Mouse (Mus musculus) neural tube, embryonic 12.5 days (tissue): ENCODE measurements around the gene Gpr19. TPM values are rescaled to one million over a fixed set of nuclear protein-coding genes. Genes with fewer than 3 reads are reported as not detected.

ENCODE experiments used
- ATAC-seq: fragments of 200-750 bp; cut with Nextera tagmentation; 2 replicates; pipeline ENCODE4 v1.8.0; 2017; ENCODE audit warnings: low read depth, mild to moderate bottlenecking, moderate TSS enrichment, moderate library complexity; ENCODE audit not compliant: low FRiP score
- H3K27ac ChIP-seq: fragments of 300-500 bp; sonication (generic); 2 replicates; pipeline ENCODE4 v1.5.1; 2016
- H3K27me3 ChIP-seq: fragments of 300-500 bp; sonication (generic); replicated peaks from 2 replicates; pipeline ENCODE4 v1.6.1; 2016; ENCODE audit warnings: mild to moderate bottlenecking
- H3K36me3 ChIP-seq: fragments of 300-500 bp; sonication (generic); 2 replicates; pipeline ENCODE4 v1.6.1; 2016; ENCODE audit warnings: mild to moderate bottlenecking
- H3K4me1 ChIP-seq: fragments of 300-500 bp; sonication (generic); 2 replicates; pipeline ENCODE4 v1.6.1; 2016
- H3K4me2 ChIP-seq: fragments of 300-500 bp; sonication (generic); replicated peaks from 2 replicates; pipeline ENCODE4 v1.6.1; 2016; ENCODE audit warnings: mild to moderate bottlenecking
- H3K4me3 ChIP-seq: fragments of 300-500 bp; sonication (generic); 2 replicates; pipeline ENCODE4 v1.5.1; 2016
- H3K9ac ChIP-seq: fragments of 300-500 bp; sonication (generic); 2 replicates; pipeline ENCODE4 v1.6.1; 2016; ENCODE audit warnings: mild to moderate bottlenecking
- H3K9me3 ChIP-seq: fragments of 300-500 bp; sonication (generic); 2 replicates; pipeline ENCODE4 v1.6.1; 2016; ENCODE audit warnings: mild to moderate bottlenecking
- WGBS: fragments of 180-500 bp; shearing (Covaris S2); methylation state at CpG from one replicate; pipeline ENCODE4 v1.1.7; 2016; 5-methylcytosine and 5-hydroxymethylcytosine counted together
- polyA plus RNA-seq: library from polyadenylated mRNA; unstranded; fragments of >200 nt; fragmentation: Nextera tagmentation; extraction: Ambion mirVana; gene quantifications from 2 replicates; pipeline ENCODE4 v1.2.1, GENCODE M21; 2016

Gpr19 gene
- polyA plus RNA-seq, 1 experiment from 2014 or later, result 35.7 TPM

GRCm38 (mm10) chr6:134877276-134877675, 21.1 kb downstream of the Gpr19 start:
- peaks cover 26% of the 10 kb centered on the region for H3K36me3 ChIP-seq
- no peak overlapping the region for H3K4me3 ChIP-seq
- no peak overlapping the region for H3K4me2 ChIP-seq
- H3K4me1 ChIP-seq, result peaks cover 10% of the 10 kb centered on the region
- H3K9me3 ChIP-seq, result no peaks in the 10 kb centered on the region
- no peak for ATAC-seq
- no peak overlapping the region for H3K9ac ChIP-seq
- no peaks in the 10 kb centered on the region for H3K27me3 ChIP-seq
- no peak overlapping the region for H3K27ac ChIP-seq
- WGBS, result 90% methylated on average over 4 of the region's 4 CpGs

GRCm38 (mm10) chr6:134876795-134877194, 21.6 kb downstream of the Gpr19 start:
- Histone ChIP-seq H3K4me1 (peaks cover 10% of the 10 kb centered on the region), H3K36me3 (peaks cover 23% of the 10 kb centered on the region), H3K27me3 (no peaks in the 10 kb centered on the region), H3K9ac (no peak overlapping the region), H3K4me2 (no peak overlapping the region), H3K9me3 (no peaks in the 10 kb centered on the region), H3K27ac (no peak overlapping the region), H3K4me3 (no peak overlapping the region)
- no peak for ATAC-seq
- 81% methylated on average over 6 of the region's 6 CpGs for WGBS

- no peak for ATAC-seq
- 80% methylated on average over 2 of the region's 2 CpGs for WGBS
- Histone ChIP-seq H3K27ac (no peak overlapping the region), H3K4me3 (no peak overlapping the region), H3K36me3 (peaks cover 52% of the 10 kb centered on the region), H3K4me1 (no peaks in the 10 kb centered on the region), H3K27me3 (no peaks in the 10 kb centered on the region), H3K4me2 (no peak overlapping the region), H3K9me3 (no peaks in the 10 kb centered on the region), H3K9ac (no peak overlapping the region)
Observed at GRCm38 (mm10) chr6:134873018-134873417, 25.4 kb downstream of the Gpr19 start.

- H3K36me3 ChIP-seq, result peaks cover 59% of the 10 kb centered on the region
Observed at GRCm38 (mm10) chr6:134872236-134872635, 26.1 kb downstream of the Gpr19 start.

GRCm38 (mm10) chr6:134870887-134871286, 27.5 kb downstream of the Gpr19 start:
- Histone ChIP-seq H3K9me3 (no peaks in the 10 kb centered on the region), H3K4me1 (no peaks in the 10 kb centered on the region), H3K4me2 (no peak overlapping the region), H3K27ac (no peak overlapping the region), H3K9ac (no peak overlapping the region), H3K36me3 (peaks cover 60% of the 10 kb centered on the region), H3K4me3 (no peak overlapping the region), H3K27me3 (no peaks in the 10 kb centered on the region)
- no peak for ATAC-seq
- WGBS, result 94% methylated on average over 4 of the region's 4 CpGs

More at GRCm38 (mm10) chr6:134872236-134872635, 26.1 kb downstream of the Gpr19 start:
- ATAC-seq, result no peak
- H3K4me2 ChIP-seq, result no peak overlapping the region
- H3K4me3 ChIP-seq, result no peak overlapping the region
- H3K9ac ChIP-seq, result no peak overlapping the region
- H3K27me3 ChIP-seq, result no peaks in the 10 kb centered on the region
- no peak overlapping the region for H3K27ac ChIP-seq
- H3K9me3 ChIP-seq, result no peaks in the 10 kb centered on the region
- H3K4me1 ChIP-seq, result no peaks in the 10 kb centered on the region
- 90% methylated on average over 2 of the region's 2 CpGs for WGBS

- 91% methylated on average over 12 of the region's 12 CpGs for WGBS
- peaks cover 61% of the 10 kb centered on the region for H3K36me3 ChIP-seq
- H3K9me3 ChIP-seq, result no peaks in the 10 kb centered on the region
- no peak for ATAC-seq
- no peak overlapping the region for H3K9ac ChIP-seq
- no peak overlapping the region for H3K4me2 ChIP-seq
- no peak overlapping the region for H3K27ac ChIP-seq
- H3K4me1 ChIP-seq, result no peaks in the 10 kb centered on the region
- no peak overlapping the region for H3K4me3 ChIP-seq
- no peaks in the 10 kb centered on the region for H3K27me3 ChIP-seq
Observed at GRCm38 (mm10) chr6:134870209-134870742, 28.1 kb downstream of the Gpr19 start.

GRCm38 (mm10) chr6:134867325-134867724, 31.1 kb downstream of the Gpr19 start:
- ATAC-seq, result no peak
- Histone ChIP-seq H3K27me3 (no peaks in the 10 kb centered on the region), H3K9me3 (no peaks in the 10 kb centered on the region), H3K27ac (no peak overlapping the region), H3K4me2 (no peak overlapping the region), H3K36me3 (peaks cover 52% of the 10 kb centered on the region), H3K9ac (no peak overlapping the region), H3K4me3 (no peak overlapping the region), H3K4me1 (peaks cover 4% of the 10 kb centered on the region; the same call in 1 of the 2 replicates)
- WGBS, result 89% methylated on average over 3 of the region's 3 CpGs

GRCm38 (mm10) chr6:134866113-134866512, 32.3 kb downstream of the Gpr19 start:
- no peaks in the 10 kb centered on the region for H3K27me3 ChIP-seq
- 94% methylated on average over 7 of the region's 7 CpGs for WGBS

GRCm38 (mm10) chr6:134863146-134863545, 35.2 kb downstream of the Gpr19 start:
- Histone ChIP-seq H3K4me3 (0 out of 2 replicates have a peak overlapping the region, but pooled peaks have one; percentile 14), H3K9ac (0 out of 2 replicates have a peak overlapping the region, but pooled peaks have one; percentile 5), H3K27me3 (no peaks in the 10 kb centered on the region), H3K9me3 (no peaks in the 10 kb centered on the region), H3K4me2 (peak overlapping the region; percentile 52), H3K27ac (no peak overlapping the region), H3K4me1 (peaks cover 10% of the 10 kb centered on the region; the same call in 1 of the 2 replicates), H3K36me3 (peaks cover 25% of the 10 kb centered on the region)
- peak; percentile 87 for ATAC-seq
- 1% methylated on average over 19 of the region's 19 CpGs for WGBS

More at GRCm38 (mm10) chr6:134866113-134866512, 32.3 kb downstream of the Gpr19 start:
- Histone ChIP-seq H3K9me3 (no peaks in the 10 kb centered on the region), H3K27ac (no peak overlapping the region), H3K9ac (no peak overlapping the region), H3K4me3 (no peak overlapping the region), H3K4me2 (no peak overlapping the region), H3K36me3 (peaks cover 49% of the 10 kb centered on the region), H3K4me1 (peaks cover 10% of the 10 kb centered on the region; the same call in 1 of the 2 replicates)
- ATAC-seq, result no peak

- 0 out of 2 replicates have a peak overlapping the region, but pooled peaks have one; percentile 14 for H3K4me3 ChIP-seq
- 13% methylated on average over 13 of the region's 13 CpGs for WGBS
- no peak overlapping the region for H3K27ac ChIP-seq
- peak; percentile 83 for ATAC-seq
- no peaks in the 10 kb centered on the region for H3K9me3 ChIP-seq
- H3K27me3 ChIP-seq, result no peaks in the 10 kb centered on the region
- peaks cover 10% of the 10 kb centered on the region; the same call in 1 of the 2 replicates for H3K4me1 ChIP-seq
- H3K4me2 ChIP-seq, result peak overlapping the region; percentile 52
- H3K36me3 ChIP-seq, result peaks cover 21% of the 10 kb centered on the region
- H3K9ac ChIP-seq, result no peak overlapping the region
Observed at GRCm38 (mm10) chr6:134862671-134863104, 35.7 kb downstream of the Gpr19 start.

- peaks cover 14% of the 10 kb centered on the region for H3K36me3 ChIP-seq
- peaks cover 10% of the 10 kb centered on the region; the same call in 1 of the 2 replicates for H3K4me1 ChIP-seq
- WGBS, result 86% methylated on average over 12 of the region's 12 CpGs
- H3K27ac ChIP-seq, result no peak overlapping the region
- no peak overlapping the region for H3K4me2 ChIP-seq
- H3K4me3 ChIP-seq, result no peak overlapping the region
- no peaks in the 10 kb centered on the region for H3K27me3 ChIP-seq
- no peaks in the 10 kb centered on the region for H3K9me3 ChIP-seq
- no peak for ATAC-seq
- H3K9ac ChIP-seq, result no peak overlapping the region
Observed at GRCm38 (mm10) chr6:134861386-134861785, 37.0 kb downstream of the Gpr19 start.

- Histone ChIP-seq H3K4me3 (no peak overlapping the region), H3K9me3 (no peaks in the 10 kb centered on the region), H3K27ac (no peak overlapping the region), H3K27me3 (no peaks in the 10 kb centered on the region), H3K36me3 (peaks cover 8% of the 10 kb centered on the region), H3K4me2 (no peak overlapping the region), H3K4me1 (peaks cover 10% of the 10 kb centered on the region; the same call in 1 of the 2 replicates), H3K9ac (no peak overlapping the region)
- WGBS, result 87% methylated on average over 4 of the region's 4 CpGs
- no peak for ATAC-seq
Observed at GRCm38 (mm10) chr6:134860275-134860674, 38.1 kb downstream of the Gpr19 start.

GRCm38 (mm10) chr6:134859021-134859420, 39.4 kb downstream of the Gpr19 start:
- Histone ChIP-seq H3K4me2 (no peak overlapping the region), H3K4me1 (peaks cover 19% of the 10 kb centered on the region), H3K9me3 (no peaks in the 10 kb centered on the region), H3K27me3 (no peaks in the 10 kb centered on the region), H3K4me3 (no peak overlapping the region), H3K9ac (no peak overlapping the region), H3K36me3 (peaks cover 8% of the 10 kb centered on the region), H3K27ac (no peak overlapping the region)
- WGBS, result 93% methylated on average over 6 of the region's 6 CpGs
- ATAC-seq, result no peak
